Mouse (Mus musculus) bone marrow macrophage, adult 2 months (primary cell): ENCODE results near the gene Timmdc1.

Experiments used
- CTCF ChIP-seq: IDR thresholded peaks from 2 replicates; pipeline ENCODE4 v1.5.1; 2012; ENCODE audit warnings: low read depth, mild to moderate bottlenecking, low read length, moderate library complexity
- POLR2A ChIP-seq: IDR thresholded peaks from 2 replicates; pipeline ENCODE4 v1.6.1; 2012; ENCODE audit warnings: mild to moderate bottlenecking, low read depth, low read length, borderline replicate concordance

- TF ChIP-seq CTCF (no peak), POLR2A (no peak)
Measured at GRCm38 (mm10) chr16:38467091-38467916, 55.2 kb downstream of the Timmdc1 start.
